Comparison of ENCODE assay signal across 23 mouse cellular contexts in the genomic region with DNA sequence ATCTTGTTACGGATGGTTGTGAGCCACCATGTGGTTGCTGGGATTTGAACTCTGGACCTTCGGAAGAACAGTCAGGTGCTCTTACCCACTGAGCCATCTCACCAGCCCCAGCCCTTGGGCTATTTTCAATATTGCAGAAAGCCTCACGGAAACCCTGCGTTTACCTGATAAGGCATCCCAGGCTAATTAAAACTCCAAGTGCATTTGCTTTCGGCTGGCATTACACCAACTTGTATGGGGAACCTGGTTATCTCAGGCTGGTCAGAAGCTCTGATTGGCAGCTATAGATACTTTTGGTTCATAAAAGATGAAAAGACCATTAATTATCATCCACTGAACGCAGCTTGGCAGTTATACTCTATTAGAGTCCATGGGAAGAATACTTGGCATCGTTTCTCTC. TPM values are rescaled to one million over a fixed set of nuclear protein-coding genes. Genes with fewer than 3 reads are reported as not detected.
DNase-seq lines count a peak whose midpoint lies in the region; ATAC-seq and TF ChIP-seq lines count a peak whose summit lies in the region.
"Had no signal": no experiment of that assay in that cellular context is flagged by ENCODE, and none has a peak within 500 bp of the region (broad histone marks: within the 10 kb centered on the region; RNA-seq: fewer than 3 reads in every experiment).

No protein-coding gene starts in this region.

- H3K4me1 ChIP-seq in heart, embryonic 16.5 days (ENCODE audit: control insufficient read depth, insufficient read depth, low read length): peaks cover 74% of the 10 kb centered on the region
- H3K4me1 ChIP-seq in liver, embryonic 14.5 days (replicated peaks; ENCODE audit: control insufficient read depth in 2 of 2, insufficient read depth in 2 of 2, low read length in 1 of 2): peaks cover 5 to 54% of the 10 kb centered on the region in 2 experiments

- peak overlapping the region; percentile 60 for H3K27ac ChIP-seq in heart, embryonic 16.5 days (ENCODE audit: low read length)
- no peak overlapping the region for H3K27ac ChIP-seq in liver, embryonic 14.5 days
- H3K27ac ChIP-seq: hindbrain, embryonic 10.5 days; limb, embryonic 13.5 days; midbrain, embryonic 13.5 days; neural tube, embryonic 15.5 days; stomach, embryonic 15.5 days had no signal

- peak; percentile 31 for TF ChIP-seq EP300 in liver, embryonic 14.5 days (IDR thresholded peaks at IDR 0.05; ENCODE audit: low read depth)

- no peak for DNase-seq in heart, adult 9 months (ENCODE audit: low spot score in 2 of 2)
- DNase-seq in liver, embryonic 14.5 days (ENCODE audit: low read depth in 3 of 3, low spot score in 3 of 3): peak in 2 of 3 experiments; percentile 42 to 59
- DNase-seq in spleen, adult 18-20 months: no peak
- DNase-seq in ovary, postnatal 36 days (ENCODE audit: low spot score): no peak
- no peak for DNase-seq in kidney, postnatal 36 days
- DNase-seq: adrenal gland, postnatal 10 days; cerebellum, adult 11-12 months; embryo, embryonic 11 days; heart, adult 11 months; kidney, adult 11 months; layer of hippocampus, postnatal 36 days; right cerebral cortex, postnatal 25 days; thymus, adult 18-20 months had no signal

- no peak for TF ChIP-seq CTCF in liver, embryonic 14.5 days (IDR thresholded peaks at IDR 0.05; ENCODE audit: low read depth)

- 57% methylated on average over 6 of the region's 7 CpGs for WGBS in heart, embryonic 16.5 days
- 9% methylated on average over 6 of the region's 7 CpGs for WGBS in liver, embryonic 14.5 days (ENCODE audit: insufficient replicate concordance)

- H3K4me2 ChIP-seq in heart, embryonic 16.5 days (ENCODE audit: low read depth, low read length): no peak overlapping the region
- peak overlapping the region; percentile 23 for H3K4me2 ChIP-seq in liver, embryonic 14.5 days (ENCODE audit: low read depth)
- H3K4me2 ChIP-seq: limb, embryonic 13.5 days; midbrain, embryonic 13.5 days; neural tube, embryonic 15.5 days had no signal

- 0 out of 2 replicates have a peak overlapping the region, but pooled peaks have one; percentile 9 for H3K9ac ChIP-seq in heart, embryonic 16.5 days (ENCODE audit: low read length)
- H3K9ac ChIP-seq in liver, embryonic 14.5 days (replicated peaks): no peak overlapping the region
- H3K9ac ChIP-seq: limb, embryonic 13.5 days; midbrain, embryonic 13.5 days; neural tube, embryonic 15.5 days; stomach, embryonic 15.5 days had no signal

- no peak for ATAC-seq in heart, embryonic 16.5 days (replicated peaks; ENCODE audit: extremely low read depth, insufficient read depth, low FRiP score)
- ATAC-seq in common myeloid progenitor, adult 5-6 weeks (replicated peaks; ENCODE audit: low read depth, poor library complexity, severe bottlenecking): peak; percentile 45
- peak; percentile 52 for ATAC-seq in liver, embryonic 14.5 days (ENCODE audit: insufficient read depth)
- ATAC-seq: forebrain, embryonic 16.5 days; midbrain, embryonic 13.5 days; Patski had no signal

- no peak overlapping the region for H3K4me3 ChIP-seq in heart, embryonic 16.5 days (ENCODE audit: low read length)
- no peak overlapping the region for H3K4me3 ChIP-seq in liver, embryonic 14.5 days (ENCODE audit: insufficient read depth in 1 of 2, low read depth in 2 of 2, low read length in 2 of 2)
- H3K4me3 ChIP-seq: hindbrain, embryonic 10.5 days; limb, embryonic 13.5 days; midbrain, embryonic 13.5 days; myocyte; neural tube, embryonic 15.5 days; stomach, embryonic 15.5 days had no signal

- peaks cover under 1% of the 10 kb centered on the region; the same call in 1 of the 2 replicates for H3K36me3 ChIP-seq in heart, embryonic 16.5 days (ENCODE audit: control insufficient read depth, insufficient read depth)
- peaks cover 2% of the 10 kb centered on the region; the same call in 1 of the 2 replicates for H3K36me3 ChIP-seq in liver, embryonic 14.5 days (replicated peaks; ENCODE audit: control insufficient read depth, insufficient read depth, low read depth)
- H3K36me3 ChIP-seq: midbrain, embryonic 13.5 days; neural tube, embryonic 15.5 days; stomach, embryonic 15.5 days had no signal

- no peaks in the 10 kb centered on the region for H3K9me3 ChIP-seq in heart, embryonic 16.5 days (replicated peaks; ENCODE audit: control insufficient read depth, low read length)
- no peaks in the 10 kb centered on the region for H3K9me3 ChIP-seq in liver, embryonic 14.5 days (ENCODE audit: control insufficient read depth, low read length)
- H3K9me3 ChIP-seq: hindbrain, embryonic 10.5 days; limb, embryonic 13.5 days; midbrain, embryonic 13.5 days; neural tube, embryonic 15.5 days; stomach, embryonic 15.5 days had no signal

- H3K27me3 ChIP-seq in heart, embryonic 16.5 days (ENCODE audit: control insufficient read depth, insufficient read depth, low read length): no peaks in the 10 kb centered on the region
- no peaks in the 10 kb centered on the region; the same call in 1 of the 2 replicates for H3K27me3 ChIP-seq in liver, embryonic 14.5 days (ENCODE audit: control insufficient read depth, insufficient read depth, low read length)
- H3K27me3 ChIP-seq: limb, embryonic 13.5 days; Patski; stomach, embryonic 15.5 days had no signal

RNA-seq across cellular contexts. Expression of a gene that starts 4.2 kb away (rescaled TPM):
- 64.0 and 72.7 TPM in 2 replicates for polyA plus RNA-seq in heart, embryonic 16.5 days (2015; fragmentation: Nextera tagmentation; extraction: Ambion mirVana)
- 13.4 and 17.7 TPM in 2 replicates for total RNA-seq in common myeloid progenitor, adult 5-6 weeks (2017)
- polyA plus RNA-seq in liver, embryonic 14.5 days (2012; rRNA removed): 8.4 and 9.3 TPM in 2 replicates
- 9.9 and 12.5 TPM in 2 replicates for polyA plus RNA-seq in liver, embryonic 14.5 days (2014; fragmentation: Nextera tagmentation; extraction: Ambion mirVana)

RNA-seq across cellular contexts. Expression of a gene that starts 22.4 kb away (rescaled TPM):
- 6.5 and 7.5 TPM in 2 replicates for polyA plus RNA-seq in heart, embryonic 16.5 days (2015; fragmentation: Nextera tagmentation; extraction: Ambion mirVana)
- 3.9 and 6.0 TPM in 2 replicates for total RNA-seq in common myeloid progenitor, adult 5-6 weeks (2017)
- 4.9 and 5.6 TPM in 2 replicates for polyA plus RNA-seq in liver, embryonic 14.5 days (2012; rRNA removed)
- polyA plus RNA-seq in liver, embryonic 14.5 days (2014; fragmentation: Nextera tagmentation; extraction: Ambion mirVana): 4.7 and 6.2 TPM in 2 replicates

RNA-seq across cellular contexts. Expression of a gene that starts 51.9 kb away (rescaled TPM):
- polyA plus RNA-seq in heart, embryonic 16.5 days (2015; fragmentation: Nextera tagmentation; extraction: Ambion mirVana): 0.19 TPM in 1 of 2 replicates, not detected in the other
- total RNA-seq in common myeloid progenitor, adult 5-6 weeks (2017): not detected in 2 replicates
- polyA plus RNA-seq in liver, embryonic 14.5 days (2012; rRNA removed): 0.17 and 0.20 TPM in 2 replicates
- 0.18 and 0.32 TPM in 2 replicates for polyA plus RNA-seq in liver, embryonic 14.5 days (2014; fragmentation: Nextera tagmentation; extraction: Ambion mirVana)
- total RNA-seq: adrenal gland, postnatal 10 days had no signal
- polyA plus RNA-seq: Patski had no signal

Comparison
In these comparisons a context has a peak if more than half of its experiments do, and no peak if none do; other contexts are left out.
1. DNase-seq: peak in liver, embryonic 14.5 days (2 of 3); none in heart, adult 9 months (0 of 2), spleen, adult 18-20 months (0 of 2), ovary, postnatal 36 days (single experiment) and kidney, postnatal 36 days (0 of 2).